Mouse (Mus musculus) neural tube, embryonic 11.5 days (tissue): Measurements from ENCODE around the gene Kiss1. TPM values are rescaled to one million over a fixed set of nuclear protein-coding genes. Genes with fewer than 3 reads are reported as not detected.

ENCODE experiments used
- ATAC-seq: fragments of 200-750 bp; cut with Nextera tagmentation; 2 replicates; pipeline ENCODE4 v1.8.0; 2017; ENCODE audit warnings: moderate number of reproducible peaks, mild to moderate bottlenecking, moderate TSS enrichment, moderate library complexity; ENCODE audit not compliant: insufficient read depth, low FRiP score, low TSS enrichment
- DNase-seq: peaks from one replicate; pipeline ENCODE4 v3.0.0-alpha.2; 2015; ENCODE audit warnings: low spot score
- H3K27ac ChIP-seq: fragments of 300-500 bp; sonication (generic); 2 replicates; pipeline ENCODE4 v1.5.1; 2014; ENCODE audit warnings: low read depth, mild to moderate bottlenecking, low read length
- H3K27me3 ChIP-seq: fragments of 300-500 bp; sonication (generic); 2 replicates; pipeline ENCODE4 v1.6.1; 2014; ENCODE audit warnings: mild to moderate bottlenecking, low read length, mixed read lengths; ENCODE audit not compliant: control insufficient read depth, insufficient read depth
- H3K36me3 ChIP-seq: fragments of 300-500 bp; sonication (generic); 2 replicates; pipeline ENCODE4 v1.6.1; 2014; ENCODE audit warnings: mild to moderate bottlenecking, low read length, moderate library complexity, mixed read lengths; ENCODE audit not compliant: control insufficient read depth, insufficient read depth
- H3K4me1 ChIP-seq: fragments of 300-500 bp; sonication (generic); 2 replicates; pipeline ENCODE4 v1.6.1; 2014; ENCODE audit warnings: low read length, mixed read lengths; ENCODE audit not compliant: control insufficient read depth, insufficient read depth
- H3K4me2 ChIP-seq: fragments of 300-500 bp; sonication (generic); 2 replicates; pipeline ENCODE4 v1.6.1; 2014; ENCODE audit warnings: low read depth, mild to moderate bottlenecking, moderate library complexity
- H3K4me3 ChIP-seq: fragments of 300-500 bp; sonication (generic); 2 replicates; pipeline ENCODE4 v1.5.1; 2014; ENCODE audit warnings: low read depth, low read length
- H3K9ac ChIP-seq: fragments of 300-500 bp; sonication (generic); 2 replicates; pipeline ENCODE4 v1.6.1; 2014; ENCODE audit warnings: mild to moderate bottlenecking, low read length
- H3K9me3 ChIP-seq: fragments of 300-500 bp; sonication (generic); 2 replicates; pipeline ENCODE4 v1.6.1; 2016; ENCODE audit warnings: low read length; ENCODE audit not compliant: control insufficient read depth
- WGBS: fragments of 180-500 bp; shearing (Covaris S2); extraction: QIAGEN DNeasy Blood & Tissue Kit; methylation state at CpG from one replicate; pipeline ENCODE4 v1.1.7; 2014; 5-methylcytosine and 5-hydroxymethylcytosine counted together
- polyA plus RNA-seq: library from polyadenylated mRNA; unstranded; fragments of >200 nt; fragmentation: Nextera tagmentation; extraction: Ambion mirVana; gene quantifications from 2 replicates; pipeline ENCODE4 v1.2.1, GENCODE M21; 2014

The Kiss1 gene
- not detected in 2 replicates for polyA plus RNA-seq

- Histone ChIP-seq H3K4me2 (no peak within 1 kb of the TSS), H3K27me3 (no peaks in the 10 kb centered on the region), H3K4me3 (no peak within 1 kb of the TSS), H3K9ac (no peak within 1 kb of the TSS), H3K27ac (no peak within 1 kb of the TSS), H3K36me3 (no peaks in the 10 kb centered on the region), H3K4me1 (no peaks in the 10 kb centered on the region), H3K9me3 (no peaks in the 10 kb centered on the region)
- WGBS, result 80% methylated on average over 13 of the region's 13 CpGs
- DNase-seq, result no peak
- no peak for ATAC-seq
These were observed at the start of gene Kiss1 for GRCm38 (mm10) chr1:133321267-133321925. Gene Kiss1 (plus strand): TSS chr1:133321875.

- no peak overlapping the region for H3K9ac ChIP-seq
- no peaks in the 10 kb centered on the region; the same call in 1 of the 2 replicates for H3K4me1 ChIP-seq
- no peaks in the 10 kb centered on the region for H3K9me3 ChIP-seq
- ATAC-seq (no peak), DNase-seq (no peak)
- 87% methylated on average over 19 of the region's 19 CpGs for WGBS
- H3K27ac ChIP-seq, result no peak overlapping the region
- H3K4me3 ChIP-seq, result no peak overlapping the region
- H3K27me3 ChIP-seq, result no peaks in the 10 kb centered on the region
- H3K4me2 ChIP-seq, result no peak overlapping the region
- no peaks in the 10 kb centered on the region for H3K36me3 ChIP-seq
These were observed 47.5 kb upstream of the Kiss1 start for GRCm38 (mm10) chr1:133274163-133274562.

DNA sequence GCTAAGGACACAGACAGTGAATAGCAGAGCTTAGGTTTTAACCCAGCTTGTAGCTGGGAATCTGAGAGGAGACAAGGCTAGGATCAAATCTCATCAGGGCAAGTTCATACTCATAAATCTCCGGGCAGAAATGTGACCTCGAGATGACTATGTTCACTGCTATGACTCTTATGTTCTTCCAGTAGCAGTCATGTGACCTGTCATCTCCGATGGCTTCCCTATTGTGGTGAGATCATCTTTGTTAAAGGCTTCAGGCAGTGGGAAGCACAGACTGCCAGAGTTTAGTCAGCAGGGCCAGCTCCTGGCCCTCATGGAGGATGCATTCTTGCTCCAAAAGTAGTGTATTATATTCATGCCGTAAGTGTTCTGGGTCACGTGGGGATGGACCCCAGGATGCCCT lies 44.7 kb upstream of the Kiss1 start:
- Histone ChIP-seq H3K36me3 (no peaks in the 10 kb centered on the region), H3K27me3 (no peaks in the 10 kb centered on the region), H3K4me3 (no peak overlapping the region), H3K9ac (no peak overlapping the region), H3K27ac (no peak overlapping the region), H3K9me3 (no peaks in the 10 kb centered on the region), H3K4me2 (no peak overlapping the region), H3K4me1 (no peaks in the 10 kb centered on the region)
- 78% methylated on average over 5 of the region's 5 CpGs for WGBS
- DNase-seq, result no peak
- ATAC-seq, result no peak

- H3K4me2 ChIP-seq, result no peak overlapping the region
- H3K27ac ChIP-seq, result no peak overlapping the region
- DNase-seq, result no peak
- no peaks in the 10 kb centered on the region for H3K27me3 ChIP-seq
- WGBS, result 62% methylated on average over 6 of the region's 6 CpGs
- no peaks in the 10 kb centered on the region for H3K36me3 ChIP-seq
- H3K4me1 ChIP-seq, result no peaks in the 10 kb centered on the region
- ATAC-seq, result no peak
- no peak overlapping the region for H3K4me3 ChIP-seq
- H3K9me3 ChIP-seq, result no peaks in the 10 kb centered on the region
- no peak overlapping the region for H3K9ac ChIP-seq
These were observed 43.1 kb upstream of the Kiss1 start for GRCm38 (mm10) chr1:133278539-133278938.

DNA sequence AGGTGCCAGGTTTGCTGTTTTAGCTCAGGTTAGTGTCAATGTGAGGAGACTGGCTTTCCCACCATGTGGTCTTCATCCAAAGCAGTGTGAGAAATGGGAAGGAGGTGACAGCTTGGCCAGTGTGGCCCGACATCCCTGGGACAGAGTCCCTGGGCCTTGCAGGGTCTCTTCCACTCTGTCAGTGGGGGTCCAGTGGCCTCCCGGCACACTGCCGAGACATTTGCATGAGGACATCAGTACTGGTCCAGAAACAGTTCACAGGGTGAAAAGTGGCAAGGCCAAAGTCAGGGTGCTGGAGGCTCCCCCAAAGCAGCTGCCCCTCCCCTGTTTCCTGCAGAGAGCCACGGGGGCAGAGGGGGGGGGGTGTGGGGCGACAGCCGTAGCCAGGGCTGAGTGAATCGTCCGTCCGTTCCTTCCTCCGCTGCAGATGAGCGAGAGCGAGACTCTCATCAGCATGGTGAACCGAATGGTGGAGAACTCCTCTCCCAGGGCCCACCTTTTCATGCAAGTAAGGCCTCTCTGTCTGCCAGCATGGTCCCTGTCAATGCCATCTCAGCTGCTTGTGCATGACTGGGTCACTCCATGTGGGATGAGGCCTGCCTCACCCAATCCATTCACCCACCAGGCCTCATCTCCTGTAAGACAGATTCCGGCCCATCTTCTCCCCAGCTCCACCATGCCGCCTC lies 42.6 kb upstream of the Kiss1 start:
- no peak for ATAC-seq
- no peak overlapping the region for H3K4me2 ChIP-seq
- no peak overlapping the region for H3K4me3 ChIP-seq
- H3K4me1 ChIP-seq, result no peaks in the 10 kb centered on the region
- H3K9ac ChIP-seq, result no peak overlapping the region
- no peaks in the 10 kb centered on the region for H3K27me3 ChIP-seq
- no peak for DNase-seq
- no peaks in the 10 kb centered on the region for H3K9me3 ChIP-seq
- 73% methylated on average over 15 of the region's 15 CpGs for WGBS
- no peak overlapping the region for H3K27ac ChIP-seq
- H3K36me3 ChIP-seq, result no peaks in the 10 kb centered on the region

DNA sequence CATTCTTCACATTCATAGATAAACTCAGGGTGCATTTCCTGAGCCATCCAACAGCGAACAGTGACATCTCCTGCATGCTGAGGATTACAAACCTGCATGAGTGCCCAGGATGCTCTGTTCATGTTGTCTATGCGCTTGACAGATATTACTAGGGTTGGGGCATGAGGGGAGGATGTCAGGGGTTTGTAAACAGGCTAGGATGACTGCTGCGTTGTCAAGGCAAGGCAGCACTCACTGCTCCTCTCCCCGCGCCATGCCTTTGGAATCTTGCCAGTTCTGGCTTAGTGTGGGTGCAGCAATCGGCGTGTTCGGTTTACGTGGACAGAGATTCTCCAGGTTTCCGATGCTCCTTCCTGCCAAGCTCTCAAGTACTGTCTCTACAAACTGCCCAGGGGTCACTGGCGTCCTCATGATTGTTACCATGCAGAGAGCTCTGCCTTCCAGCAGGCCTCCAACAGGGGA lies 42.0 kb upstream of the Kiss1 start:
- H3K27me3 ChIP-seq, result no peaks in the 10 kb centered on the region
- no peak overlapping the region for H3K4me3 ChIP-seq
- H3K9me3 ChIP-seq, result no peaks in the 10 kb centered on the region
- no peaks in the 10 kb centered on the region for H3K36me3 ChIP-seq
- DNase-seq (no peak), ATAC-seq (no peak)
- H3K4me2 ChIP-seq, result no peak overlapping the region
- whole genome bisulfite sequencing, result 89% methylated on average over 11 of the region's 11 CpGs
- no peak overlapping the region for H3K9ac ChIP-seq
- no peaks in the 10 kb centered on the region for H3K4me1 ChIP-seq
- no peak overlapping the region for H3K27ac ChIP-seq

GRCm38 (mm10) chr1:133280537-133280936 lies 41.1 kb upstream of the Kiss1 start:
- no peaks in the 10 kb centered on the region for H3K9me3 ChIP-seq
- H3K4me2 ChIP-seq, result no peak overlapping the region
- H3K27ac ChIP-seq, result no peak overlapping the region
- H3K4me1 ChIP-seq, result no peaks in the 10 kb centered on the region
- ATAC-seq, result no peak
- no peaks in the 10 kb centered on the region for H3K27me3 ChIP-seq
- WGBS, result 80% methylated on average over 2 of the region's 2 CpGs
- no peak for DNase-seq
- no peak overlapping the region for H3K9ac ChIP-seq
- H3K4me3 ChIP-seq, result no peak overlapping the region
- peaks cover 4% of the 10 kb centered on the region for H3K36me3 ChIP-seq

DNA sequence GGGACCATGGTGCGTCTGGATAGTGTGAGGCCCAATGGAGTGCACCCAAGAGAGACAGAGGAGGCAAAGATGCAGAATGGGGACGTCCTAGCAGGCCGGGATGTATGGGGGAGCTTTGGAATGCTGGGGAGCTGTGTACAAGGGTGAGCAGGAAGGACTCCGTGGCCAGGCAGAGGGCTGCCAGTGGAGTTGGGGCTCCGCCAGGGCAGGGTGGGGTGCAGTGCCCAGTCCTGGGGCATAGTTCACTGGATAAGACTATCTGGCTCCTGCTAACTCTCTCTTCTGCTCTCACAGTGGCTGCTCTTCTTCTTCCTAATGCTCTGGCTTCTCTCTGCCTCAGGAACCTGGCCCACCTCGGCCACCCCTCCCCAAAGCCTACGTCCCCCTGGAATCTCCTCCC lies 35.8 kb upstream of the Kiss1 start:
- H3K36me3 ChIP-seq, result peaks cover 4% of the 10 kb centered on the region
- no peak overlapping the region for H3K4me2 ChIP-seq
- H3K4me3 ChIP-seq, result no peak overlapping the region
- no peak overlapping the region for H3K27ac ChIP-seq
- H3K4me1 ChIP-seq, result no peaks in the 10 kb centered on the region
- ATAC-seq (no peak), DNase-seq (no peak)
- no peaks in the 10 kb centered on the region for H3K9me3 ChIP-seq
- H3K9ac ChIP-seq, result no peak overlapping the region
- H3K27me3 ChIP-seq, result no peaks in the 10 kb centered on the region
- 83% methylated on average over 6 of the region's 7 CpGs for WGBS

DNA sequence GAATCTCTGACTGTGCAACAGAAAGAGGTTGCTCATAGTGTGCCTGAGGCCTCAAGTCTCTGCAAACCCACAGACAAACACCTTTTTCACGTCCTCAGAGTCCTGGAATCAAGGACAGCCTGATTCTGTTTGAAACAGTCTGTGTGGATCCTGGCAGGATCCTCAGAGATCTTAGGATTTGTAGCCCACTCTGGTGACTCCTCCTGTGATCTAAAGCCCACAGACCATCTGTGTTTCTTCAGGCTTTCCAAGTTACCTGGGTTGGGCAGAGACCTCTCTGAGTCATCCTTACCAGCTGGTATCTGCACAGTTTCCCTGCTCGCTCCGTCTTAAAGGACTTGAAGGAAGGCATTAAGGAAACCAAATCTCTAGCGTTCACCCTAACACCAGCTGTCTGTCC lies 34.6 kb upstream of the Kiss1 start:
- Histone ChIP-seq H3K9me3 (no peaks in the 10 kb centered on the region), H3K9ac (no peak overlapping the region), H3K4me3 (no peak overlapping the region), H3K27ac (no peak overlapping the region), H3K36me3 (peaks cover 4% of the 10 kb centered on the region), H3K4me1 (no peaks in the 10 kb centered on the region), H3K4me2 (no peak overlapping the region), H3K27me3 (no peaks in the 10 kb centered on the region)
- WGBS, result 83% methylated on average over 4 of the region's 4 CpGs
- DNase-seq (no peak), ATAC-seq (no peak)
